Mouse (Mus musculus): Measurements from ENCODE around the gene Gtpbp1.

DNA sequence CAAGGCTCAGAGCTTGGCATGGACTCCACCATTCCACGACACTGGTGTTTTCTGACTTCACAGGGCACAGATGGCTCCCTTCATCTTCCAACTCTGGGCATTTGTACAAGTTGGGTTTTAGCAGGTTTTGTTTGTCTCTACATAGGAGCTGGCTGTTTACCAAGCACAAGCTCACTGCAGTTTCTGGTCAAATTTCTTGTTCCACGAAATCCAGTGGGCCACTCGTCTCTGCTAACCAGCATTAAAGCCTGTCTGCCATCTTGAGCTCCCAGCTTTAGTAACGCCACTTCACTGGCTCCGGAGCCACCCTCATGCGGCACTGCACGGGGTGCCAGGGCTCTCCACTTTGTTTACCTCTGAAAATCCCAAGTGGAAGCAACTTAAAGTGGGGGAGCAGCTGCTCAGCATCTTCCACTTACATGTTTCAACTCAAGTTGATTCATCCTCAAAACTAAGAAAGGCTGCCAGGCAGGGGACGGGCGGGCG is 76.0 kb downstream of the Gtpbp1 start:
- TF ChIP-seq POLR2A (IDR thresholded peaks at IDR 0.05; ENCODE audit: insufficient read length, low read depth) = no peak
- no peak for TF ChIP-seq MAX (IDR thresholded peaks at IDR 0.05; ENCODE audit: low read depth)
- TF ChIP-seq TCF3 (IDR thresholded peaks at IDR 0.05; ENCODE audit: insufficient read length, low read depth) = no peak
- no peak for TF ChIP-seq E2F4 (IDR thresholded peaks at IDR 0.05; ENCODE audit: insufficient read depth)
- no peak for TF ChIP-seq MYOD1 (IDR thresholded peaks at IDR 0.05; ENCODE audit: control insufficient read depth in 1 of 3, insufficient read length in 2 of 3, low read depth in 2 of 3)
- TF ChIP-seq MYOG (IDR thresholded peaks at IDR 0.05; ENCODE audit: control insufficient read depth in 1 of 3, insufficient read depth in 1 of 3, insufficient read length in 2 of 3, low read depth in 2 of 3) = no peak
- no peak for TF ChIP-seq POLR2AphosphoS2 (IDR thresholded peaks at IDR 0.05; ENCODE audit: insufficient read length, low read depth)
- no peak for TF ChIP-seq CEBPB (IDR thresholded peaks at IDR 0.05; ENCODE audit: insufficient read depth, poor library complexity, severe bottlenecking)
- TF ChIP-seq REST (IDR thresholded peaks at IDR 0.05; ENCODE audit: insufficient read depth, insufficient read length) = no peak
- no peak for TF ChIP-seq USF1 (IDR thresholded peaks at IDR 0.05; ENCODE audit: low read depth)
- TF ChIP-seq TCF12 (IDR thresholded peaks at IDR 0.05; ENCODE audit: insufficient read depth, poor library complexity, severe bottlenecking) = no peak
- no peak for TF ChIP-seq SRF (IDR thresholded peaks at IDR 0.05; ENCODE audit: control insufficient read depth, insufficient read length, low read depth)
